Mouse (Mus musculus) heart, embryonic 15.5 days (tissue): ENCODE measurements at regions not wholly inside any gene's neighbourhood (a gene's known extent, or its start where the extent isn't known, plus 50 kb on each side); places are given as distances from the start of the nearest gene placed in this dataset.

Experiments used
- ATAC-seq: fragments of 200-750 bp; cut with Nextera tagmentation; replicated peaks from 2 replicates; pipeline ENCODE4 v1.8.0; 2017; ENCODE audit warnings: low read depth, moderate TSS enrichment; ENCODE audit not compliant: insufficient number of reproducible peaks, insufficient read depth, low FRiP score
- H3K27ac ChIP-seq: fragments of 300-500 bp; sonication (generic); 2 replicates; pipeline ENCODE4 v1.5.1; 2015; ENCODE audit warnings: mild to moderate bottlenecking, inconsistent platforms
- H3K27me3 ChIP-seq: fragments of 300-500 bp; sonication (generic); 2 replicates; pipeline ENCODE4 v1.6.1; 2015; ENCODE audit warnings: inconsistent platforms
- H3K36me3 ChIP-seq: fragments of 300-500 bp; sonication (generic); 2 replicates; pipeline ENCODE4 v1.6.1; 2015; ENCODE audit warnings: mild to moderate bottlenecking, inconsistent platforms
- H3K4me1 ChIP-seq: fragments of 300-500 bp; sonication (generic); replicated peaks from 2 replicates; pipeline ENCODE4 v1.6.1; 2015; ENCODE audit warnings: inconsistent platforms
- H3K4me2 ChIP-seq: fragments of 300-500 bp; sonication (generic); 2 replicates; pipeline ENCODE4 v1.6.1; 2015; ENCODE audit warnings: inconsistent platforms, mild to moderate bottlenecking, moderate library complexity
- H3K4me3 ChIP-seq: fragments of 300-500 bp; sonication (generic); 2 replicates; pipeline ENCODE4 v1.5.1; 2015; ENCODE audit warnings: mild to moderate bottlenecking, inconsistent platforms
- H3K9ac ChIP-seq: fragments of 300-500 bp; sonication (generic); 2 replicates; pipeline ENCODE4 v1.6.1; 2015; ENCODE audit warnings: mild to moderate bottlenecking, inconsistent platforms
- H3K9me3 ChIP-seq: fragments of 300-500 bp; sonication (generic); replicated peaks from 2 replicates; pipeline ENCODE4 v1.6.1; 2016; ENCODE audit warnings: inconsistent platforms
- WGBS: fragments of 180-500 bp; shearing (Covaris S2); methylation state at CpG from one replicate; pipeline ENCODE4 v1.1.7; 2015; ENCODE audit warnings: mixed read lengths; 5-methylcytosine and 5-hydroxymethylcytosine counted together

DNA sequence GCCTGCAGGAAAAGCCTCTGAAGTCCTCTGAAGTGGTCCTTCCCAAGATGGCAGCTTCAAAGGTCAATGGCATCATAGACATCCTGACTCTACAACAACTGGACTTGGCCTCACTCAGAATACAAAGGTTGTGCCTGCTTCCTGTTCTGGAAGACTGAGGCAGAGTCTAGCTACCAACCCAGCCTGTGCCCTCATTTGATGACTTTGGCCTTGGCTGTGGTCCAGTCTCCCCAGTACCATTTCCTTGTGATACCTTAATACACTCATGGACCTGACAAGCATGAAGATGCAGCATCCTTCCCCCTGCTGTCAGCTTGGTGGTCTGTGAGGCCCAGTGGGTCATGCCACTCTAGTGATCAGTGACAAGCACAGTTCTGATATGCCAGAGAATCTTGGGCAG is 130.6 kb downstream of the Gm4791 start:
- Histone ChIP-seq H3K4me2 (no peak overlapping the region), H3K36me3 (no peaks in the 10 kb centered on the region), H3K9me3 (no peaks in the 10 kb centered on the region), H3K9ac (no peak overlapping the region), H3K4me1 (no peaks in the 10 kb centered on the region), H3K27me3 (peaks cover 13% of the 10 kb centered on the region; the same call in 1 of the 2 replicates), H3K27ac (no peak overlapping the region), H3K4me3 (no peak overlapping the region)
- no peak for ATAC-seq

DNA sequence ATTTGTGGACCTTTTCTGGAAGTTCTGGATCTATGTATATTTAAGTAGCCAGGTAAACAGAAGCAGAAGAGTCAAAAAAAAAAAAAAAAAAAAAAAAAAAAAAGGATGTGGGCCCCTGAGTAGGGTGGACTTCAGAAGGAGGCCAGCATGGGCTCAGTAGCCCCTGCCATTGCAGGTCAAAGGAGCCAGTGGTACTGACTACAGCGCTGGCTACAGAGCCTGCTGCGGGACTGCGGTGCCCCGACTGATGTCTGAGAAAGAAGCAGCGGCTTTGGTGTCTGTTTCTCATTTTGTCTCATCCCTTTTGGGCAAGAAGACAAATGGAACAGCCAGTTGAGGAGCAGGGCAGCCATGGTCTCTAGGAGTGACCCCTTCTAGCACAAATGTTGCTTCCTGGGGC is 134.9 kb downstream of the Gm4791 start:
- H3K9ac ChIP-seq: no peak overlapping the region
- ATAC-seq: no peak
- no peak overlapping the region for H3K4me2 ChIP-seq
- H3K27me3 ChIP-seq: no peaks in the 10 kb centered on the region
- WGBS: 78% methylated on average over 5 of the region's 5 CpGs
- no peaks in the 10 kb centered on the region for H3K4me1 ChIP-seq
- no peaks in the 10 kb centered on the region for H3K36me3 ChIP-seq
- H3K9me3 ChIP-seq: no peaks in the 10 kb centered on the region
- H3K27ac ChIP-seq: no peak overlapping the region
- H3K4me3 ChIP-seq: no peak overlapping the region

DNA sequence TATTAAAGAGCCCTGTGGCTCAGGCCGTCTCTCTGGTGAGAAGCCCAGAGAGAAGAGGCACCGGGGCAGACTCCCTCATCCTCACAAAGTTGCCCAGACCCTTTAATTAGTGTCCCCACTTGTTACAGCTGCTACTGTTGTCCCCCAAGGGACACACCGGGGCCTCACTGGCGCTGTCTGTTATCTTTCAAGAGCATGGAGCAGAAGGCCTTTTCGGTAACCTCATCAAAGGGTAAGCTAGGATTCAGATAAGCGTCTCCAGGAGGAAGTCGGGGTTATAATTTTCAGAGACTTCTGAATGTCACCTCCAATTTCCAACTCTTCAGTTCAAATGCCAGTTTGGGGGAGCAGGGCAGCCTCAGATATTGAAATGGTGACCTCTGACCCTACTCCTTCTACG is 135.3 kb downstream of the Gm4791 start:
- Histone ChIP-seq H3K9me3 (no peaks in the 10 kb centered on the region), H3K4me3 (no peak overlapping the region), H3K4me1 (no peaks in the 10 kb centered on the region), H3K36me3 (no peaks in the 10 kb centered on the region), H3K27ac (no peak overlapping the region), H3K9ac (no peak overlapping the region), H3K4me2 (no peak overlapping the region), H3K27me3 (no peaks in the 10 kb centered on the region)
- ATAC-seq: no peak
- WGBS: 33% methylated on average over 8 of the region's 8 CpGs

DNA sequence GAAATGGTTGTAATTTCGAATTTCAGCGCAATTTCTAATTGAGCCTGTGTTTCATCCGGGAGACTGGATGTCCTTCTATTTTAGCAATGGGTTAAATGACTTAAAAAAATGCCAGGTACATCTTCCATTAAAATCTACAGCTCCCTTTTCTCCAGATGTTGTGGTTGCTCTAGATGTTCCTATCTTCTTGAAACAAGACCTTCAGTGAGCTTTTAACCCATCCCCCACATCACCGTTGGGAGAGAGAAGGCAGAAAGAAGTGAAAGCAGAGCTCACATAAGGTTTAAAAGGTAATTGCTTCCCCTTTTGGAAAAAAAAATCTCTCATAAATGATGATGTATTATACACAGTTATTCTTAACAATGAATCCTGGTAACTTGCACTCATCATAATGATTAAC is 135.9 kb downstream of the Gm4791 start:
- no peaks in the 10 kb centered on the region for H3K36me3 ChIP-seq
- H3K4me1 ChIP-seq: no peaks in the 10 kb centered on the region
- no peaks in the 10 kb centered on the region for H3K9me3 ChIP-seq
- whole genome bisulfite sequencing: 78% methylated on average over 4 of the region's 4 CpGs
- ATAC-seq: no peak
- H3K27me3 ChIP-seq: no peaks in the 10 kb centered on the region
- H3K27ac ChIP-seq: no peak overlapping the region
- H3K4me3 ChIP-seq: no peak overlapping the region
- no peak overlapping the region for H3K4me2 ChIP-seq
- H3K9ac ChIP-seq: no peak overlapping the region

DNA sequence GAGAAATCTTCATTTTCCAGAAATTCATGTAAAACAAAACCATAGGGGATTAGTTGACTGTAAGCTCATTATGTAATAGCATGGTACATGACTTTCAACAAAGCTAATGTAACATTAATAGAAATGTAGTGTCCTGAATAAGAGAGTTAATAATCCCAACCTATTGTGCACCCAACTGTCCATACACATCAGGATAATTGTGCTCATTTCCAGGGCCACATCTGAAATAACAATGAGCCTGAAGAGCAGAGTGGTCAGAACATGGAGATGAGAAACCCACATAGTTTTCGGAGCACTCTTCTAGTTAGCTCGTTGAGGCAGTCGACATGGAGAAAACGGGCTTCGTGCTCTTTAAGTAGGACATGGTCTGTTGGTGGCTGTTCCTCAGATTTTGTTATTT is 138.1 kb downstream of the Gm4791 start:
- H3K36me3 ChIP-seq: no peaks in the 10 kb centered on the region
- WGBS: 88% methylated on average over 5 of the region's 5 CpGs
- ATAC-seq: no peak
- no peaks in the 10 kb centered on the region for H3K4me1 ChIP-seq
- no peaks in the 10 kb centered on the region for H3K9me3 ChIP-seq
- H3K27ac ChIP-seq: no peak overlapping the region
- no peak overlapping the region for H3K4me2 ChIP-seq
- H3K9ac ChIP-seq: no peak overlapping the region
- 0 out of 2 replicates have a peak, but pooled peaks cover 2% of the 10 kb centered on the region for H3K27me3 ChIP-seq
- no peak overlapping the region for H3K4me3 ChIP-seq

DNA sequence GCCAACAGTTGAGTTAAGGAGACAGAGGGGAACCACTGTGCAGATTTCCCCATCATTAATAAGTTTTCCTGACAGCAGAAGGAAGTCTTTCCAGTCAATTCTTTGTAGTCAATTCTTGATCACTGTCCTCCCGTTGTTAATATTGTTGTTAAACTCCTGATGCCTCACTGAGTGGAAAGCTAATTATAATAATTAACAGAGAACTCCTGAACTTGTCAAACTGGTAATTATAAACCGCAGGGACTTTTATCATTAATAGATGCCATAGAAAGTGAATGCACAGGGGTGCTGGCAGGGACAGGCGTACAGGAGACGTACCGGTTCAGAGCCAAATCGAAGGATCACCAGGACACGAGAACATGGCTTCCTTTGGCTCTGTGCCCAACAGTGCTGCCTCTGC is 154.9 kb downstream of the Gm4791 start:
- ATAC-seq: no peak
- 84% methylated on average over 7 of the region's 7 CpGs for WGBS
- Histone ChIP-seq H3K27ac (no peak overlapping the region), H3K36me3 (no peaks in the 10 kb centered on the region), H3K4me2 (no peak overlapping the region), H3K27me3 (0 out of 2 replicates have a peak, but pooled peaks cover 3% of the 10 kb centered on the region), H3K4me1 (no peaks in the 10 kb centered on the region), H3K9me3 (no peaks in the 10 kb centered on the region), H3K9ac (no peak overlapping the region), H3K4me3 (no peak overlapping the region)

DNA sequence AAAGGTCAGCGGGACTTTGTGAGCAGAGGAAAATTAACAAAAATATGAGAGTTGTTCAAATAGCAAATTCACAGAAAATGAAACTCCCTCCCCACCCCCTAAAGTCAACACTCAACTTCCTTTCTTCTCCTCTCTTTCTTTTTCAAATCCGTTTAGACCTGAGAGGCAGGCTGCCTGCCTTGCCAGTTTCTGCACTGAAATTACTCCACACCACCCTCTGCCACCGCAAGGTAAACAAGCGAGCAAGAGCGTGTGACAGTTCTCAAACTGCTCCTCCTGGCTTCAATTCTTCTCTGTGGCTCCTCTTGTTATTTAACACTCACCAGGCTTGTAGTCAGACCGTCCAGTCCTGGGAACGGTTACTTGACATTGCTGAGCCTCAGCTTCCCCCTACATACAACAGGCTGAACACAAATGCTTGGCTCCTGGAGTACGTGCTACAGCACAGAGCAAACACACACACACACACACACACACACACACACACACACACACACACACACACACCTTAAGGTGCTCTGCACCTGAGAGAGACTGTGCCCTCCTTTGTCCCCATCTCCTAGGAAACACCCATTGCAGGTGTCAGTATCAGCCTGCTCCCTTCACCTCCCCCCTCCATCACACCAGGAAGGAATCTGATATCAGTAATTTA is 167.1 kb downstream of the Gm4791 start:
- Histone ChIP-seq H3K27ac (no peak overlapping the region), H3K27me3 (no peaks in the 10 kb centered on the region), H3K4me1 (no peaks in the 10 kb centered on the region), H3K36me3 (no peaks in the 10 kb centered on the region), H3K4me3 (no peak overlapping the region), H3K9me3 (no peaks in the 10 kb centered on the region), H3K9ac (no peak overlapping the region), H3K4me2 (no peak overlapping the region)
- ATAC-seq: no peak
- WGBS: 42% methylated on average over 8 of the region's 8 CpGs

DNA sequence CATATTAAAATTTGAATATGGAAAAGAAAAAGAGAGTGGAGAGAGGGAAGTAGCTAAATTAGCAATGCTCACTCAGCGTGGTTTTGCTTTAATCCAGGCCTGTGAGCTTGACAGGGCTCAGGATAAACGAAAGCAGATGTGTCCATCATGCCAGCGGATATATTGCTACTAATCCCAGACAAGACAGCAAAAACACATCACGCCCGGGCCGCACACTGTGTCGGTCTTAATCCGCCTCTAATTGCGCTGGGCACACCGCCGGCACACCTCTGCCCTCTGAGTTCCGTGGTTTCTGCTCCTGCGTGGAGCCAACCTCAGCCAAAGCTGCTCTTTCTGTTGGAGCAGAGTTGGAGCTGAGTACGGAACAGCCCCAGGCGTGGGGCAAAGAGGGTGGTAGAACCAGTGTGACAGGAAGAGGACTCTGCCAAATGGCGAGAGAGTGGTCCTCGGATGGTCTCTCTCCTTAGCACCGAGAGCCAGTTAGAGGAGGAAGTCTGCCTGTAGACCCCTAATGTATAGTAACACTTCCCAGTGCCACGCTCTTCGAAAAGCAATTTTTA is 169.2 kb downstream of the Gm4791 start:
- Histone ChIP-seq H3K9ac (no peak overlapping the region), H3K36me3 (no peaks in the 10 kb centered on the region), H3K4me1 (no peaks in the 10 kb centered on the region), H3K9me3 (no peaks in the 10 kb centered on the region), H3K27ac (no peak overlapping the region), H3K4me3 (no peak overlapping the region), H3K4me2 (no peak overlapping the region), H3K27me3 (no peaks in the 10 kb centered on the region)
- WGBS: 71% methylated on average over 20 of the region's 20 CpGs
- ATAC-seq: no peak

DNA sequence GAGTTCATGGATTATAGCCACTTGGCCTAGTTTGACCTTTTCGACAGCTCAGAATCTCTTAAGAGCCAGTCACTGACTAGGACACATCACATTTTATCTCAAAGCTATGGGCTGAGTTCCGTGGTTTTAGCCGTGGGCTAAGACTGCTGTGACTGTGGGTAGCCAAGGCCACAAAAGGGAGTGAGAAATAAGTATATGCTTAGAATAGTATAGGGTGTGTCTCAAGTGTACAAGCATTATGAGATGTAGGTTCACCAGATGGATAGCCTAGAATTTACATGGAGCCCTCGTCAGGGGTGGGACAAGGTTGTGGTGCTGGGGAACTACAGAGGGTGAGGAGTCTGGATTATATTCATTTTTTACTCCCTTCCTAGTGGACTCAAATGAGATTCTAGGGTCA is 177.5 kb downstream of the Gm4791 start:
- WGBS: 70% methylated on average over 4 of the region's 4 CpGs

DNA sequence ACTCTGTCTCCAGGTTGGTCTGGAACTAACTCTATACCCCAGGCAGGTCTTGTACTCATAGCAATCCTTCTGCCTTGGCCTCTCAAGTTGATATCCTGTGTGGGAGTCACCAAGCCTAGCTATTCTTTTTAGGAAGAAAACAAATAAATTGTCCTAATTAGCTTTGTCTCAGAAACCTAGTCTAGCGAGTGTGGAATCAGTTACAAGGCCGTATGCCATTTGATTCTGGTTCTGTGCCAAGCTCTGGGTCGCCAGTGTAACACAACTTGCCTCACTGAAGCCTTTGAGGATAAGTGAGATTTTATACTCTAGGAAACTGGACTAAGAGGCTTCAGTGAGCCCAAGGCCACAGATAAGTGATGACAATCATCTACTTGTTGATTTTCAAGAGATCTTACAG is 219.6 kb downstream of the Gm4791 start:
- H3K4me3 ChIP-seq: no peak overlapping the region
- H3K9ac ChIP-seq: no peak overlapping the region
- no peak overlapping the region for H3K27ac ChIP-seq
- WGBS: 58% methylated on average over 3 of the region's 3 CpGs
- no peak overlapping the region for H3K4me2 ChIP-seq
- H3K36me3 ChIP-seq: no peaks in the 10 kb centered on the region
- H3K4me1 ChIP-seq: no peaks in the 10 kb centered on the region
- no peaks in the 10 kb centered on the region for H3K9me3 ChIP-seq
- no peaks in the 10 kb centered on the region for H3K27me3 ChIP-seq
- ATAC-seq: no peak

More for the DNA sequence above, 177.5 kb downstream of the Gm4791 start:
- no peaks in the 10 kb centered on the region for H3K36me3 ChIP-seq
- no peak for ATAC-seq
- no peaks in the 10 kb centered on the region for H3K9me3 ChIP-seq
- H3K4me1 ChIP-seq: no peaks in the 10 kb centered on the region
- H3K27ac ChIP-seq: no peak overlapping the region
- H3K4me2 ChIP-seq: no peak overlapping the region
- no peak overlapping the region for H3K9ac ChIP-seq
- H3K4me3 ChIP-seq: no peak overlapping the region
- no peaks in the 10 kb centered on the region for H3K27me3 ChIP-seq

DNA sequence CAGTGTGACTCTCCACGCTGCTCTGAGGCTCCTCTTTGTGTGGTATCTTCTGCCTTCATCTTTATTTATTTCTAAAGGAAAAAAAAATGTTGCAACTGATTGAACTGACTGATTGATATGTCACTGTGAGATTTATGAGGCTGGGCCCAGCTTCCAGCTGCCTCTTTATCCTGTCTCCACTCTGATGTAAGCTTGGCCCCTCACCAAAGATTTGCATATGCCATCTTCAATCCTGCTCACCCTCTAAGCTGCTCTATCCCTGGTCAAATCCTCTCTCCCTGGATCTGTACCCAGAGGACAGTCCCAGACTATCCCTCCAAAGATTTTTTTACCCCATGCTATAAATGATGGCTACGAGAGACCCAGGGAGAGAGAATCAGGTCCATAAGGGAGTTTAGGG is 225.0 kb downstream of the Gm4791 start:
- 81% methylated on average over 2 of the region's 2 CpGs for WGBS
- H3K27me3 ChIP-seq: no peaks in the 10 kb centered on the region
- no peak overlapping the region for H3K27ac ChIP-seq
- no peak for ATAC-seq
- H3K9ac ChIP-seq: no peak overlapping the region
- H3K4me3 ChIP-seq: no peak overlapping the region
- no peaks in the 10 kb centered on the region for H3K9me3 ChIP-seq
- H3K4me1 ChIP-seq: no peaks in the 10 kb centered on the region
- no peak overlapping the region for H3K4me2 ChIP-seq
- H3K36me3 ChIP-seq: no peaks in the 10 kb centered on the region

DNA sequence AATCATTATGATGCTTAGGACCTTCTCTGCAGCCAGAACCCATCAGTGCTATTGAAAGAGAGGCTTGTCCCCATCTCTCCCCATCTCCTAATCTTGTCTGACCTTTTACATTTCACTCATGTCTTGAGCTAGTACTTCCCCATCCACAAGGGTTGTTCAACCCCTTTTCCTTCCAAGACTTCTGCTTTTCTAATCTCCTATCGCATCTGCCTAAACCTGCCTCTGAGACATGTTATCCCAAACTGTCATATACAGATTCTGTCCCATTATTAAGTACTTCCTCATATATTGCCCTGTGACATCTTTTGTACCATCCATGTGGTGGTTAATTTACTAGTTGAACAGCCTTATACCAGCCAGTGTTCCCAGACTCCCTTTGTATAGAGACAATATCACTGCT is 225.7 kb downstream of the Gm4791 start:
- WGBS: 83% methylated on average over 1 of the region's 1 CpGs
- ATAC-seq: no peak
- Histone ChIP-seq H3K4me1 (no peaks in the 10 kb centered on the region), H3K27me3 (no peaks in the 10 kb centered on the region), H3K9ac (no peak overlapping the region), H3K27ac (no peak overlapping the region), H3K4me3 (no peak overlapping the region), H3K4me2 (no peak overlapping the region), H3K9me3 (no peaks in the 10 kb centered on the region), H3K36me3 (no peaks in the 10 kb centered on the region)
